Mouse (Mus musculus) thymus, postnatal 14 days (tissue): ENCODE results near the gene Aacs.

Source experiments
- DNase-seq: peaks from one replicate; pipeline ENCODE4 v3.0.0; 2021

Aacs gene

GRCm38 (mm10) chr5:125546293-125546692 lies 70.7 kb downstream of the Aacs start:
- DNase-seq = no peak

GRCm38 (mm10) chr5:125549750-125550489 lies 74.3 kb downstream of the Aacs start:
- no peak for DNase-seq

GRCm38 (mm10) chr5:125555732-125556131 lies 80.1 kb downstream of the Aacs start:
- no peak for DNase-seq

- no peak for DNase-seq
These were observed 87.9 kb downstream of the Aacs start for GRCm38 (mm10) chr5:125563492-125563891.

GRCm38 (mm10) chr5:125565725-125566124 lies 90.1 kb downstream of the Aacs start:
- DNase-seq = no peak
